Mouse (Mus musculus) bone marrow, adult 2 months (tissue): Measurements from ENCODE around the gene Agbl1.

ENCODE experiments used
- CTCF ChIP-seq: fragments of 200-500 bp; IDR thresholded peaks from 2 replicates; pipeline ENCODE4 v1.5.1; 2011; ENCODE audit warnings: low read length, control low read depth; ENCODE audit not compliant: control insufficient read depth, insufficient read depth
- POLR2A ChIP-seq: fragments of 200-500 bp; IDR thresholded peaks from 2 replicates; pipeline ENCODE4 v1.6.1; 2011; ENCODE audit warnings: low read depth, mild to moderate bottlenecking, control low read depth, low read length, borderline replicate concordance; ENCODE audit not compliant: control insufficient read depth

GRCm38 (mm10) chr7:76820571-76820970 is 590.9 kb downstream of the Agbl1 start:
- TF ChIP-seq POLR2A (no peak), CTCF (no peak)
